Mouse (Mus musculus) cerebellum, postnatal 10 days (tissue): ENCODE results near the gene Trpv1.

ENCODE experiments used
- DNase-seq, 2 experiments: peaks; one replicate each; pipeline ENCODE4 v3.0.0; 2021; ENCODE audit warnings: mixed read lengths in 2 of 2

The Trpv1 gene

DNA sequence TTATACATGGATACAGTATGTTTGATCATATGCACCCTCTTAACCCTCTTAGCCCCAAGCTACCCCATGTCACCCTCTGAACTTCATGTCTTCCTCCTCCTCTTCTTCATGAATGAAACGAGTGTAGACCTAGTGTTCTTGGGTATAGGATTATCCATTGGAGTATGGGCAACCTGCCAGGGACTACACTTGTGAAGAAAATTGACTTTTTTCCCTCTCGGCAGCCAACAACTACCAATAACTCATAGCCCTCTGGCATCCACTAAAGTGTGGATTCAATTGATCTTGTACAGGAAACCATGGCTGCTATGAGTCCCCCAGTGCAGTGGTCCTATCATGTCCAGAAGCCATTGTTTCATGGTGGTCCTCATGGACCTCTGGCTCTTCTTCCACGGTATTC is 2.6 kb downstream of the Trpv1 start:
- no peak for DNase-seq

DNA sequence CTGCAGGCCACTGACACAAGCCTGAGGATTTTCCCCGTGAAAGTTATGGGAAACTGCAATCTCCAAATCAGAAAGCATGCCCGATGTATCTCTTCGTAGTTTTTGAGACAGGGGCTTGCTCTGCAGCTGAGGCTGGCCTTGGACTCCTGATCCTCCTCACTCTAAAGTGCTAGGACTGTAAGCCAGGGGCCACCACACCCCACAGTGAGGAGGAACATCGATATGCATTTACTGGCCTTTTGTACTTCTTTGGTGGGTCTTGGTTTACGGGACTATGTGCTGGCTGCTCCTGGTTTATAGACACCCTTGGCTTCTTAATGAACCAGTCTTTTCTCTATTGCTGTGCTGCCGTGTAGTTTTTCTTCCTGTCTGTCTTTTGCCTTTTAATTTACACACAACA is 8.1 kb downstream of the Trpv1 start:
- no peak for DNase-seq

- no peak for DNase-seq
These were observed 8.7 kb downstream of the Trpv1 start for GRCm38 (mm10) chr11:73242777-73243176.

GRCm38 (mm10) chr11:73257362-73257945 is 23.4 kb downstream of the Trpv1 start:
- no peak for DNase-seq

DNA sequence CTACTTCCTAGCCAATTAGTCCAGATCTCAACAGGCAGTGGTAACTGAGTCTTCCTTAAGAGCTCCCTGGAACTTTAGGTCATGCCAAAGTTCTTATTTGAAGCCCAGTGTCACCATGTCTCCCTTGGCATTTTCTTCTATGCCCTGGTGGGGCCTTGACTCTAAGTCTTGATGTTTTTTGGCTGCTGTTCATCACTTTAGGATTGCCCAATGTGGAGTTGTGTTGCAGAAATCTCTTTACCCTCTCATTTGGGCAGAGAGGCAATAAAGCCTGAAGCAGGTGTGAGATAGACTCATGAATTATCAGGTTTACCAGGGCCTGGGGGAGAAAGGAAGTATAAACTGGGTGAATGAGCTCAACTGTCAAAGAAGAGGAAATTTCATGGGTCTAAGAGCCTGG is 24.6 kb downstream of the Trpv1 start:
- DNase-seq, result no peak

DNA sequence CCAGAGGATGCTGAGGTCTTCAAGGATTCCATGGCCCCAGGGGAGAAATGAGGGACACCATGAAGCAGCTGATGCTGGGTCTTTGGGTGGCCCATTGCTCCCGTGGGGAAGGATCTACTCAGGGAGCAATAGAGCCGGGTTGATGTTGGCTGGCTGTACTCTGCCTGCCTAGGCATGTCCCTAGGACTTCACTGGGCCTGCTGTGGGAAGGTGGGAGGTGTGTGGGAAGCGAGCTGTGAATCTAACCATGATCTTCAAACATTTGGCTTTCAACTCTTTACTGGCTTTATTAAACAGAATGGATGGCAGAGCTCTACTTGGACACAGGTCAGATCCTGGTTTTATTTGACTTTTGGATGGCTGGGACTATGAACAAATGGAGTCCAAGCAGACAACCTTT is 26.4 kb downstream of the Trpv1 start:
- DNase-seq, result no peak

- DNase-seq, result no peak
These were observed 27.3 kb downstream of the Trpv1 start for GRCm38 (mm10) chr11:73261385-73261784.

DNA sequence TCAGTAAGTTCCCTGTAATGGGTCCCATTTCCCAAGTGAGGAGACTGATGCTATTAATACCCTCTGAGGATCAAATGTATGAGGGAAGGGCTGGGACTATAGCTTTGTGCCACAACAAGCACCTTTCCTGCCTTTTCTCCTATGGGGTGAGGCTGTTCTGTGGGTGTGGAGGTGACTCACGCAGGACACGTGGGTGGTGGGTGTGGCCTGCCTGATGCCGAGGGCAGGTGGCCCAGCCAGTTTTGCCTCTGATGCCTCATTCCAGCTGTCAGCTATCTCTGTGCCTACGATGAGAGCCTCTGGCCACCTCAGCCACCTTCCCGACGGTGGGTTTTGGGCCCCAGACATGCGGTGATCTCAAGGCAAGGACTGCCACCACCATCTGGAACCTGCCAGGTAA is 33.2 kb downstream of the Trpv1 start, which contains the start of gene Trpv3:
TSS of gene Trpv3 (plus strand) at position 122 of the 400 bp plus-strand sequence.
- DNase-seq, result no peak

DNA sequence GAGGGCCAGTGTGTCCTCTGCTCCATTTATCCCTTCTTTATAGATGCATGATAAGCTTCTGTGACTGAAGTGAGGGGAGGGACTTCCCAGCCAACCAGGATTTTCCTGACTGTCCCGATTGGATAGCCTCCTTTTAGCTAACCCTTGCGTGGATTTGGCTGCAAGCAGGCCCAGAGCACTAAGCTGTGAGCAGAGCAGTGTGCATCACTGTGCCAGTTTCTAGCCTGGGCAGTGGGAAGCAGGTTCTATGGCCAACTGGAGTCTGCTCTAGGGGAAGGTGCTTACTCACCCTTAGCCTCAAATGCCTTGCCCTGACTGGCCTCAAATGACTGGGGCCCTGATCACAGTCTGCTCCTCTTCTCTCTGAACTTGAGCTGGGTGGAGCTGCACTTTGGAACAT is 40.7 kb downstream of the Trpv1 start:
- DNase-seq, result peak in 1 of 2 experiments; percentile 11

DNA sequence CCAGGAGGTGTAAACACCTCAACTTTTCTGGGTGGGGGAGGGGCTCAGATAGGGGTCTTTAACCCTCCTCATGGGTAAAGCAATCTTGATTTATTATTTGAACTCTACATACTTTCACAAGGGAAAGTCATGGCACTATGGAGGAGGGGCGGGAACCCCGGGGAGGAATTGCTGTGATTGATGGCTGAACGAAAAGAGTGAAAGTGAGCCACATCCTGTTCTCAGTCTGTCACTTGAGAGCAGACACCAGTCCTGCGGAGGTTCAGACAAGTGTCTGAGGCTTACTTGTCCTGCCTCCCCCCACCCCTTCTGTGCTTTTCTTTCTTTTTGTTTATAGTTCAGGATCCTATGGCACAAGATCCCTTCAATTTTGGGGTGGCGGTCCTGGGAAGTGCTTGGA is 46.6 kb downstream of the Trpv1 start:
- no peak for DNase-seq

DNA sequence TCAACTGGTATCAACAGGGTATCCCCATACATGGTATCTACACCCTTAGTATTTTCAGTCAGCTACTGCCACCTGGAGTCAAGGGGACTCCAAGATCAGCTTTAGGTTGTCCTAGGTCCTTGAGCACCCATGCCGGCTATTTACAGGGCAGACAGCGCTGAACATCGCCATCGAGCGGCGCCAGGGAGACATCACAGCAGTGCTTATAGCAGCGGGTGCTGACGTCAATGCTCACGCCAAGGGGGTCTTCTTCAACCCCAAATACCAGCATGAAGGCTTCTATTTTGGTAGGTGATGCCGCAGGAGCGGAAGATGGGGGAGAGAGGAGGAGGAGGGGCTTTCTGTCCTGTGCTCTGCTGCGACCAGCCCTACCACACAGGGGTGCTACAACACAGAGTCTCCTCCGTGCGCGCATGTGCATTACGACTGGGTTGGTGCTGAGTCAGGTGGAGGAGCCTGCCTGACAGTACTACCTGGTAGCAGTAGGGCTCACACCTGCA is 47.5 kb downstream of the Trpv1 start:
- peak; percentile 74 to 76 for DNase-seq

DNA sequence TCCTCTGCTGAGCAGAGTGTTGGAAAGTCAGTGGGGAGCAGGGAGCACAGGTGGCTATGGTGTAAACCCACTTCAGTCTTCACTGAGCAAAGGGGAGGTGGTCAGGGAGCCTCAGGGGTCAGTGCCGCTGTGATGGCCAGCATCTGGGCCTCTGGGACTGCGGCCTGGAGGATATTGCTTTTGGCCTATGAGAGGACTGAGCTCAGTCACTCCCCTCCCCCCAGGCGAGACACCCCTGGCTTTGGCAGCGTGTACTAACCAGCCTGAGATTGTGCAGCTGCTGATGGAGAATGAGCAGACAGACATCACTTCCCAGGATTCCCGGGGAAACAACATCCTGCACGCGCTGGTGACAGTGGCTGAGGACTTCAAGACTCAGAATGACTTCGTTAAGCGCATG is 49.3 kb downstream of the Trpv1 start:
- DNase-seq, result no peak

DNA sequence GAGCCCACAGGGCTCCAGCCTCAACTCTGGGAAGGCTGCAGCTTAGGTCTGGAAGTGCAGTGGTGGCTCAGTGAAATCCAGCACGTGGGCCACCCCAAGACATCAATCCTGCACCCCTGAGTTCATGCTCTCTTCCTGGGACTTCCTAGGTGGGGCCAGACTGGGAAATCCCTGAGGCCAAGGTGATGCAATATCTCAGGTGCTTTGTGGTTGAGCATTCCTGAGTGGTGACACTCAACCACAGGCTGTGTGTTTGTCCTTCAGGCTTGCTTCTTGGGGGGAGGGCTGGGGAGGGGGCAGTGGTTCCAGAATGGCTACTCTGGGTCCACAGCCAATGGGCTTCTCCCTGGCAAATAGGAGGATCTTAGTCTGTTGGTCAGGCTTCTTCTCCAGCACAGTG is 49.8 kb downstream of the Trpv1 start:
- no peak for DNase-seq

GRCm38 (mm10) chr11:73284351-73284750 is 50.3 kb downstream of the Trpv1 start:
- DNase-seq, result no peak

DNA sequence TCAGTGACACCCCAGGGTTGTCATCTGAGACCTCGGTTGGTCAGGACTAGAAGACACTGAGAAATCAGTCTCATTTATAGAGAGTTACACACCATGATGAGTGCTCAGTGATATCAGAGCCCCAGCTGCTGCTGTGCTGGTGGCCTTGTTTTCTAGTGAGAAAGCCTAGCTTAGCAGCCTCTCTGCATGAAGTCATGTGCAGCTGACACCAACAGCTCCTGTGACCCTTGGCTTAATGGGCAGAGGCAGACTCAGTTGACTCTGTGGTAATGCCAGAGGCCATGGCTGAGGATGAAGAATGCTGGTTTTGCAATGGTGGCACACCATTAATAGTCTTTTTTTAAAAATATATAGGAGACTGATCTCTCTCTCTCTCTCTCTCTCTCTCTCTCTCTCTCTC is 55.5 kb downstream of the Trpv1 start:
- DNase-seq, result no peak

GRCm38 (mm10) chr11:73303123-73303522 is 69.0 kb downstream of the Trpv1 start:
- no peak for DNase-seq
